Comparison of ENCODE assay signal across 29 mouse cellular contexts in genomic region chr9:79893841-79894612, GRCm38 (mm10).
DNase-seq lines count a peak whose midpoint lies in the region; ATAC-seq and TF ChIP-seq lines count a peak whose summit lies in the region.
"Had no signal": no experiment of that assay in that cellular context is flagged by ENCODE, and none has a peak within 500 bp of the region (broad histone marks: within the 10 kb centered on the region; RNA-seq: fewer than 3 reads in every experiment).

No protein-coding gene starts in this region.

- no peaks in the 10 kb centered on the region for H3K79me2 ChIP-seq in myocyte (ENCODE audit: control insufficient read depth, insufficient read depth)

- no peaks in the 10 kb centered on the region for H3K9me3 ChIP-seq in limb, embryonic 15.5 days
- H3K9me3 ChIP-seq in limb, embryonic 10.5 days (replicated peaks) = no peaks in the 10 kb centered on the region
- no peaks in the 10 kb centered on the region for H3K9me3 ChIP-seq in liver, embryonic 14.5 days (ENCODE audit: control insufficient read depth, low read length)
- H3K9me3 ChIP-seq in midbrain, embryonic 15.5 days = no peaks in the 10 kb centered on the region
- H3K9me3 ChIP-seq: embryonic facial prominence, embryonic 10.5 days; embryonic facial prominence, embryonic 15.5 days; hindbrain, embryonic 13.5 days; limb, embryonic 13.5 days; midbrain, embryonic 12.5 days had no signal

- TF ChIP-seq POLR2A in myocyte (IDR thresholded peaks at IDR 0.05; ENCODE audit: insufficient read length, low read depth) = no peak

- no peak for TF ChIP-seq CTCF in liver, embryonic 14.5 days (IDR thresholded peaks at IDR 0.05; ENCODE audit: low read depth)

- no peak for TF ChIP-seq EP300 in liver, embryonic 14.5 days (IDR thresholded peaks at IDR 0.05; ENCODE audit: low read depth)

- peak overlapping the region; percentile 17; the same call in 1 of the 2 replicates for H3K27ac ChIP-seq in limb, embryonic 15.5 days
- H3K27ac ChIP-seq in limb, embryonic 10.5 days = no peak overlapping the region
- no peak overlapping the region for H3K27ac ChIP-seq in liver, embryonic 14.5 days
- no peak overlapping the region for H3K27ac ChIP-seq in midbrain, embryonic 15.5 days
- H3K27ac ChIP-seq: embryonic facial prominence, embryonic 10.5 days; embryonic facial prominence, embryonic 15.5 days; hindbrain, embryonic 13.5 days; left cerebral cortex, adult 2 months; limb, embryonic 13.5 days; midbrain, embryonic 12.5 days had no signal

- no peaks in the 10 kb centered on the region for H3K27me3 ChIP-seq in limb, embryonic 15.5 days
- no peaks in the 10 kb centered on the region for H3K27me3 ChIP-seq in limb, embryonic 10.5 days (ENCODE audit: low read depth, poor library complexity, severe bottlenecking)
- no peaks in the 10 kb centered on the region for H3K27me3 ChIP-seq in liver, embryonic 14.5 days (ENCODE audit: control insufficient read depth, insufficient read depth, low read length)
- H3K27me3 ChIP-seq in myocyte (ENCODE audit: control insufficient read depth, insufficient read depth, insufficient read length) = no peaks in the 10 kb centered on the region
- H3K27me3 ChIP-seq in midbrain, embryonic 15.5 days (replicated peaks) = no peaks in the 10 kb centered on the region
- H3K27me3 ChIP-seq: embryonic facial prominence, embryonic 15.5 days; hindbrain, embryonic 13.5 days; limb, embryonic 13.5 days; midbrain, embryonic 12.5 days had no signal

- H3K4me2 ChIP-seq in limb, embryonic 15.5 days = no peak overlapping the region
- H3K4me2 ChIP-seq in liver, embryonic 14.5 days (ENCODE audit: low read depth) = no peak overlapping the region
- H3K4me2 ChIP-seq in myocyte (ENCODE audit: low read depth) = peak overlapping the region; percentile 46
- no peak overlapping the region for H3K4me2 ChIP-seq in midbrain, embryonic 15.5 days
- H3K4me2 ChIP-seq: embryonic facial prominence, embryonic 15.5 days; heart, embryonic 11.5 days; hindbrain, embryonic 13.5 days; limb, embryonic 13.5 days; lung, embryonic 14.5 days; midbrain, embryonic 12.5 days had no signal

- intact Hi-C loops in gastrocnemius, postnatal 14 days (cut with DNase I; ENCODE audit: low total_unique reads) = no loop called here

- 63% methylated on average over 4 of the region's 4 CpGs for WGBS in limb, embryonic 15.5 days
- WGBS in limb, embryonic 10.5 days = 68% methylated on average over 4 of the region's 4 CpGs
- 19% methylated on average over 4 of the region's 4 CpGs for WGBS in liver, embryonic 14.5 days (ENCODE audit: insufficient replicate concordance)
- 82% methylated on average over 4 of the region's 4 CpGs for WGBS in midbrain, embryonic 15.5 days

- no peak overlapping the region for H3K4me3 ChIP-seq in limb, embryonic 15.5 days
- H3K4me3 ChIP-seq in limb, embryonic 10.5 days = no peak overlapping the region
- no peak overlapping the region for H3K4me3 ChIP-seq in liver, embryonic 14.5 days (ENCODE audit: insufficient read depth in 1 of 2, low read depth in 2 of 2, low read length in 2 of 2)
- H3K4me3 ChIP-seq in myocyte = no peak overlapping the region
- H3K4me3 ChIP-seq in midbrain, embryonic 15.5 days = no peak overlapping the region
- H3K4me3 ChIP-seq: embryonic facial prominence, embryonic 10.5 days; embryonic facial prominence, embryonic 15.5 days; hindbrain, embryonic 13.5 days; left cerebral cortex, adult 2 months; limb, embryonic 13.5 days; midbrain, embryonic 12.5 days had no signal

- no peak for ATAC-seq in limb, embryonic 15.5 days (ENCODE audit: insufficient number of reproducible peaks, low FRiP score, low TSS enrichment, low read depth)
- peak; percentile 70; the same call in 1 of the 2 replicates for ATAC-seq in liver, embryonic 14.5 days (ENCODE audit: insufficient read depth)
- ATAC-seq in midbrain, embryonic 15.5 days (replicated peaks) = no peak
- ATAC-seq: forebrain, embryonic 14.5 days; intestine, embryonic 16.5 days had no signal

- H3K9ac ChIP-seq in limb, embryonic 15.5 days = no peak overlapping the region
- no peak overlapping the region for H3K9ac ChIP-seq in liver, embryonic 14.5 days (replicated peaks)
- H3K9ac ChIP-seq in midbrain, embryonic 15.5 days = no peak overlapping the region
- H3K9ac ChIP-seq: embryonic facial prominence, embryonic 15.5 days; hindbrain, embryonic 13.5 days; limb, embryonic 13.5 days; lung, embryonic 14.5 days; midbrain, embryonic 12.5 days had no signal

- DNase-seq in limb, embryonic 10.5 days (ENCODE audit: low spot score) = no peak
- peak; percentile 9 for DNase-seq in MEL-GATA-1-ER (ENCODE audit: extremely low read depth, low read depth)
- no peak for DNase-seq in liver, embryonic 14.5 days (ENCODE audit: low read depth in 3 of 3, low spot score in 3 of 3)
- DNase-seq in gastrocnemius, postnatal 14 days = no peak
- DNase-seq: adrenal gland, postnatal 10 days; cerebellum, adult 8-10 months; cerebellum, postnatal 25 days; gastrocnemius, postnatal 25 days; heart, adult 18-20 months; heart, postnatal 4 days; kidney, adult 9 months; kidney, postnatal 14 days; layer of hippocampus, adult 9-11 months; lung, embryonic 14.5 days; lung, postnatal 14 days; thymus, adult 2 months; thymus, postnatal 36 days had no signal

- no peak overlapping the region for H3ac ChIP-seq in myocyte (ENCODE audit: control insufficient read depth, insufficient read length)

- H3K4me1 ChIP-seq in limb, embryonic 15.5 days = no peaks in the 10 kb centered on the region
- 0 out of 2 replicates have a peak, but pooled peaks cover 3% of the 10 kb centered on the region for H3K4me1 ChIP-seq in limb, embryonic 10.5 days
- H3K4me1 ChIP-seq in liver, embryonic 14.5 days (replicated peaks; ENCODE audit: control insufficient read depth in 2 of 2, insufficient read depth in 2 of 2, low read length in 1 of 2) = peaks cover 2 to 6% of the 10 kb centered on the region in 2 experiments; a peak in 3 of 4 replicates
- peaks cover 13% of the 10 kb centered on the region; the same call in 1 of the 2 replicates for H3K4me1 ChIP-seq in midbrain, embryonic 15.5 days
- H3K4me1 ChIP-seq: embryonic facial prominence, embryonic 15.5 days had no signal

- H3K36me3 ChIP-seq in limb, embryonic 15.5 days = no peaks in the 10 kb centered on the region
- H3K36me3 ChIP-seq in limb, embryonic 10.5 days = no peaks in the 10 kb centered on the region
- no peaks in the 10 kb centered on the region for H3K36me3 ChIP-seq in liver, embryonic 14.5 days (replicated peaks; ENCODE audit: control insufficient read depth, insufficient read depth, low read depth)
- H3K36me3 ChIP-seq in myocyte (ENCODE audit: control insufficient read depth, insufficient read depth) = no peaks in the 10 kb centered on the region
- H3K36me3 ChIP-seq in midbrain, embryonic 15.5 days (replicated peaks) = no peaks in the 10 kb centered on the region
- H3K36me3 ChIP-seq: embryonic facial prominence, embryonic 10.5 days; embryonic facial prominence, embryonic 15.5 days; hindbrain, embryonic 13.5 days; limb, embryonic 13.5 days; midbrain, embryonic 12.5 days had no signal

TF ChIP-seq in myocyte, 11 proteins besides CTCF, POLR2A, EP300 and RAD21:
- TF ChIP-seq TCF3 (IDR thresholded peaks at IDR 0.05; ENCODE audit: insufficient read length, low read depth) (no peak), REST (IDR thresholded peaks at IDR 0.05; ENCODE audit: insufficient read depth, insufficient read length) (no peak), USF1 (IDR thresholded peaks at IDR 0.05; ENCODE audit: low read depth) (no peak), SRF (IDR thresholded peaks at IDR 0.05; ENCODE audit: control insufficient read depth, insufficient read length, low read depth) (no peak)
